Mouse (Mus musculus) ES-E14 (cell line): ENCODE data around the gene Dock2. TPM values are rescaled to one million over a fixed set of nuclear protein-coding genes. Genes with fewer than 3 reads are reported as not detected.

Source experiments
- DNase-seq: peaks from one replicate; pipeline ENCODE4 v3.0.0-alpha.2; 2013; ENCODE audit warnings: low read depth, low spot score
- H3K27ac ChIP-seq: 2 replicates; pipeline ENCODE4 v1.5.1; 2012; ENCODE audit warnings: low read depth, mild to moderate bottlenecking, low read length, moderate library complexity, mixed read lengths; ENCODE audit not compliant: poor library complexity, insufficient read depth, severe bottlenecking
- H3K36me3 ChIP-seq: 2 replicates; pipeline ENCODE4 v1.6.1; 2012; ENCODE audit warnings: mild to moderate bottlenecking, low read length, moderate library complexity, mixed read lengths; ENCODE audit not compliant: control insufficient read depth, poor library complexity, insufficient read depth, severe bottlenecking
- H3K4me1 ChIP-seq, 2 experiments: fragments of 150-350 bp in 1 of 2; sonication (generic) in 1 of 2; 2 replicates each; pipeline ENCODE4 v1.6.1; 2012; ENCODE audit warnings: low read length in 2 of 2, mild to moderate bottlenecking in 1 of 2, mixed read lengths in 1 of 2; ENCODE audit not compliant: control insufficient read depth in 2 of 2, insufficient read depth in 2 of 2, poor library complexity in 1 of 2
- H3K4me3 ChIP-seq, 2 experiments: fragments of 150-350 bp in 1 of 2; sonication (generic) in 1 of 2; 2 replicates each; pipeline ENCODE4 v1.5.1; 2012; ENCODE audit warnings: low read length in 2 of 2, low read depth in 1 of 2, mild to moderate bottlenecking in 1 of 2, mixed read lengths in 1 of 2; ENCODE audit not compliant: insufficient read depth in 1 of 2, poor library complexity in 1 of 2, severe bottlenecking in 1 of 2
- H3K9ac ChIP-seq: 2 replicates; pipeline ENCODE4 v1.6.1; 2012; ENCODE audit warnings: low read depth, mild to moderate bottlenecking, low read length, mixed read lengths; ENCODE audit not compliant: poor library complexity, insufficient read depth, severe bottlenecking
- H3K9me3 ChIP-seq: fragments of 150-350 bp; sonication (generic); 2 replicates; pipeline ENCODE4 v1.6.1; 2012; ENCODE audit warnings: low read depth, mild to moderate bottlenecking, low read length; ENCODE audit not compliant: control insufficient read depth, insufficient read depth
- CHD2 ChIP-seq: IDR thresholded peaks from 2 replicates; pipeline ENCODE4 v1.6.1; 2014; ENCODE audit warnings: mild to moderate bottlenecking, low read depth, low read length, inconsistent platforms
- HCFC1 ChIP-seq: IDR thresholded peaks from 2 replicates; pipeline ENCODE4 v1.6.1; 2012; ENCODE audit warnings: low read length, inconsistent platforms, borderline replicate concordance; ENCODE audit not compliant: insufficient read depth
- MAFK ChIP-seq: IDR thresholded peaks from 2 replicates; pipeline ENCODE4 v1.6.1; 2014; ENCODE audit warnings: mild to moderate bottlenecking, low read depth, low read length, inconsistent platforms; ENCODE audit not compliant: insufficient read depth
- ZC3H11A ChIP-seq: IDR thresholded peaks from 2 replicates; pipeline ENCODE4 v1.6.1; 2012; ENCODE audit warnings: low read depth, mild to moderate bottlenecking, inconsistent platforms, low read length, borderline replicate concordance
- ZNF384 ChIP-seq: IDR thresholded peaks from 2 replicates; pipeline ENCODE4 v1.6.1; 2012; ENCODE audit warnings: low read depth, low read length, inconsistent platforms
- in situ Hi-C, 2 experiments: fragments of 600-800 bp; cut with MboI; formaldehyde crosslinking; loops; one replicate each; pipeline ENCODE4 v1.15.1; 2025; ENCODE audit warnings: low sequenced_read_pairs in 2 of 2, inconsistent platforms in 1 of 2; ENCODE audit not compliant: unreplicated experiment in 2 of 2
- total RNA-seq: library from RNA; depleted of rRNA; stranded (reverse); fragments of 300-350 nt; gene quantifications from 2 replicates; pipeline ENCODE4 v1.2.3, GENCODE M21; 2012

Gene Dock2
- total RNA-seq, 1 experiment = 1.7 TPM

GRCm38 (mm10) chr11:34202769-34203168 is 580.9 kb downstream of the Dock2 start:
- no peak for TF ChIP-seq ZC3H11A
- TF ChIP-seq ZNF384 = no peak
- TF ChIP-seq HCFC1 = no peak
- no peak for TF ChIP-seq MAFK
- no peak for TF ChIP-seq CHD2
- H3K4me3 ChIP-seq = no peak overlapping the region
- no peak for DNase-seq
- H3K9me3 ChIP-seq = no peaks in the 10 kb centered on the region
- no peaks in the 10 kb centered on the region for H3K36me3 ChIP-seq
- no peak overlapping the region for H3K9ac ChIP-seq
- H3K27ac ChIP-seq = no peak overlapping the region
- in situ Hi-C loops = no loop called here
- peaks cover 0 to 5% of the 10 kb centered on the region in 2 experiments; a peak in 2 of 4 replicates for H3K4me1 ChIP-seq

DNA sequence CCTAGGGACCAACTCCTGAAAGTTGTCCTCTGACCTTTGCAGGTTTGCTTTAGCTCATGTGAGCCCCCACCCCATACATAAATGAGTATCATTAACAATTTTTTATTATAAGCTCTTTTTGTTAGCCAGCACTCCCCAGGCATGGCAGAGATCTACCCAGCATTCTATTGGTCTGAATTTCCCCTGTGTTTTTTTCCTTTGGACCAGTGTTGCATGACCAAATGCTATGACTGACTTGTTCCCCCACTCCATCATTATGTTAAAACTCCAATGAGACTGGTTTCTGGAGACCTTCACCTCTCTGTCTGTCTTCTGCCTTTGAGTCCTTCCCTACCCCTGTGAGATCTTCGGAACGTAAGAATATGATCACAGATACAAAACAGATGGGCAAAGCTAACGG is 588.5 kb downstream of the Dock2 start:
- in situ Hi-C loops = no loop called here
- H3K27ac ChIP-seq = no peak overlapping the region
- no peak overlapping the region for H3K4me3 ChIP-seq

GRCm38 (mm10) chr11:34194158-34194941 is 589.3 kb downstream of the Dock2 start:
- H3K27ac ChIP-seq = no peak overlapping the region
- H3K4me1 ChIP-seq = no peaks in the 10 kb centered on the region
- TF ChIP-seq MAFK (no peak), HCFC1 (no peak), ZNF384 (no peak)
- H3K4me3 ChIP-seq = no peak overlapping the region
- no peaks in the 10 kb centered on the region for H3K9me3 ChIP-seq
- in situ Hi-C loops = no loop called here
- no peak for DNase-seq
- no peaks in the 10 kb centered on the region for H3K36me3 ChIP-seq
- no peak overlapping the region for H3K9ac ChIP-seq

More for the DNA sequence above, 588.5 kb downstream of the Dock2 start:
- DNase-seq = no peak
- no peaks in the 10 kb centered on the region for H3K36me3 ChIP-seq
- H3K9ac ChIP-seq = no peak overlapping the region
- H3K9me3 ChIP-seq = no peaks in the 10 kb centered on the region
- TF ChIP-seq HCFC1 (no peak), ZNF384 (no peak), CHD2 (no peak), MAFK (no peak), ZC3H11A (no peak)
- no peaks in the 10 kb centered on the region for H3K4me1 ChIP-seq

DNA sequence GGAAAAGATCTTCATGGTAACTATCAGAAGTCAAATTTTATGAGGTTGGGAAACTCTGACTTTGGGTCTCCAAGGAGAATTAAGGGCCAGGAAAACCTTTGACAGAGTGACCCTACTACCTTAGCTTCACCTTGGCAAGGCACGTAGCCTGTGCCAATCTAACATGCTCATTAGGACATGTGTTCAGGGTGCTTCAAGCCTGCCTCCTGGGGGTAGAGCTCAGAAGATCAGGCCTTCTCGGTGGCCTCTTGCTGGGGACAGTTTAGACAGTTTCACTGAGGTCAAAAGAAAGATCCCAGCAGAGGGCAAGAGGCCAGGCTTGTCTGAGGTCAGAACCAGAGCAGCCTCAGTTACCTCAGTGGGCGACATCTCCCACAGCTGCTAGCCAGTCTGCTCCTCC is 590.0 kb downstream of the Dock2 start:
- in situ Hi-C loops = no loop called here
- no peak overlapping the region for H3K9ac ChIP-seq
- no peaks in the 10 kb centered on the region for H3K9me3 ChIP-seq
- DNase-seq = no peak
- H3K4me3 ChIP-seq = no peak overlapping the region
- no peak overlapping the region for H3K27ac ChIP-seq
- H3K36me3 ChIP-seq = no peaks in the 10 kb centered on the region
- TF ChIP-seq ZC3H11A (no peak), ZNF384 (no peak), CHD2 (no peak), HCFC1 (no peak), MAFK (no peak)
- no peaks in the 10 kb centered on the region for H3K4me1 ChIP-seq

DNA sequence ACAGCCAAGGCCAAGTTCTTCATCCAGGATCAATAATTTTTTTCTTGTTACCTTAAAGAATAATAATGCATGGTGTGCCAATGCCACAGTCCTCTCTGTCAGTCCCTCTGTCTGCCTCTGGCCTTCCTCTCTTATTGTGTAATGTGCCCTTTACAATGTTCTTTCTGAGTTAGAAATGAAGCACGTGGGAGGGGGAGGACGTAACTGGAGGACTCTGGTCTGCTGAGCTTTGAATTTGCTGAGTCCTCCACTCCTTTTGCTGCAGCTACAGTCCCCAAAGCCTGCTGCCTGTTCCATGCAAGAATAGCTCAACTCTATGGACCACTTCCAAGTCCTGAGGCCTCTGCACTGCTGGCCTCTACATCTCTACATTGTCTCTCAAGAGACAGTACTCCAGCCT is 599.4 kb downstream of the Dock2 start:
- TF ChIP-seq ZNF384 = no peak
- no peak for TF ChIP-seq HCFC1
- no peak for TF ChIP-seq ZC3H11A
- TF ChIP-seq MAFK = no peak
- no peak for TF ChIP-seq CHD2
- no peak overlapping the region for H3K4me3 ChIP-seq

More for the DNA sequence above, 599.4 kb downstream of the Dock2 start:
- Histone ChIP-seq H3K9me3 (no peaks in the 10 kb centered on the region), H3K27ac (no peak overlapping the region), H3K36me3 (no peaks in the 10 kb centered on the region), H3K9ac (no peak overlapping the region), H3K4me1 (no peaks in the 10 kb centered on the region)
- no peak for DNase-seq
- in situ Hi-C loops = no loop called here
